Mouse (Mus musculus) liver, embryonic 14.5 days (tissue): ENCODE measurements around the gene Praf2.

ENCODE experiments used
- CTCF ChIP-seq: IDR thresholded peaks from 2 replicates; pipeline ENCODE4 v1.5.1; 2016; ENCODE audit warnings: antibody characterized with exemption, low read depth, control low read depth
- EP300 ChIP-seq: IDR thresholded peaks from 2 replicates; pipeline ENCODE4 v1.6.1; 2016; ENCODE audit warnings: antibody characterized with exemption, low read depth

GRCm38 (mm10) chrX:7744940-7745339, 16.7 kb downstream of the Praf2 start:
- TF ChIP-seq CTCF (no peak), EP300 (no peak)
